Mouse (Mus musculus): ENCODE data around the gene Anapc7.
A peak's percentile ranks its signal among the peaks of the same experiment; 100 is the strongest.
"Not testable (repeated sequence)": the region's sequence is repeated elsewhere in the genome, so short reads cannot be mapped to it uniquely, and the experiment has no call there.

Anapc7 gene

GRCm38 (mm10) chr5:122452194-122452593, 30.7 kb downstream of the Anapc7 start:
- DNase-seq: no peak

DNA sequence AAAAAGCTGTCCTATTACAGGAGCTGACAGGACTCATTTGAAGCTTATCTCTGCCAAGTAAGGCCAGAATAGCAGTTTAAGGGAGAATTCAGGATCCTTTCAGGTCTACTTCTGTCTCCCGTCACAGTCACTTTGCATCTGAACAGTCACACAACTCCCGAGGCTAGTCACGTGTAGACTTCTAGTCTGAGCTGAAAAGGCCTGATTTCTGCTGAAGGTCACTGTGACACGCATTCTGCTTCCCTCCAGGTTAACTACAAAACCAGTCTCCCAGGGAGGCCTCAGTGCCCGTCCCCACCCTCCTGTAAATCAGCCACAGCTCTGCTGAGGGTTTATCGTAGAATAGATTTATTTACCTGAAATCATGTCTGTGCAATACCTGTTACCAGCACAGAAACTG, 31.7 kb downstream of the Anapc7 start:
- DNase-seq: peak; percentile 28

GRCm38 (mm10) chr5:122454442-122454841, 32.9 kb downstream of the Anapc7 start:
- no peak for DNase-seq

DNA sequence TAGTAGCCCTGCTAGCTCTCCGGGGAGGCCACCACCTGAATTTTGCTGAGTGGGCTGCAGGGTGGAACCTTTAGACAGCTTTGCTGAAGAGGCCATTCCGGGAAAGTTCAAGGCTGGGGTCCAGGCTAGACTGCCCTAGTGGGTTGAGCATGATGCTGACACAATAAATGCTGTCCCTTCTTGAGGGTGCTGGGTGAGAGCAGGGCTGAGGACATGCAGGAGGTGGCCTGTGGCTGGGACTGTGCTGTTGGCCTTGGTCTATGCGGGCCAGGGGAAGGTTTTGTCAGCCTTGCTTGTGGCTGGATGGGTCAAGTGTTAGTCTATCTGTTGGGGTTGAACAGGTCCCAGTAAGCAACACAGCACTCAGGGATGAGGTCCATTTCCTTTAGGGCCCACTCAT, 33.4 kb downstream of the Anapc7 start:
- DNase-seq: no peak

DNA sequence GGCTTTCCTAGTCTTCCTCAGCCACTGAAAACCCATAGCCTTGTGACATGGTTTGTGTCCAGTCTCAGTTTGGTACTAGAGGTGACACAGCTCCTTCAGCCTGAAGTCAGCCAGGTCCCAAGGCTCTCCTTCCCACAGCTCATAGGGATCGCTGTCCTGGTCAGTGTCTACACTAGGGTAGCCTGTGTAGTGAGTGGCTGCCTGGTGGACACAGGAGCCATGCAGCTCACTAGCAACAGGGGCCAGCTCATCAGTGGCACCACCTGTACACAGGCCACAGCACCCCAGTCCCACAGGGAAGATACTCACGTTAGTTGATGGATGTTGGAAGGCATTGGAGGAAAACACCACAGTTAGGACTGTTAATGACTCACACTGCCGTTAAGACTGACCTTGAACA, 34.1 kb downstream of the Anapc7 start:
- DNase-seq: no peak

GRCm38 (mm10) chr5:122457054-122457453, 35.6 kb downstream of the Anapc7 start:
- not testable (repeated sequence) for DNase-seq

GRCm38 (mm10) chr5:122458066-122458465, 36.6 kb downstream of the Anapc7 start:
- DNase-seq: no peak

GRCm38 (mm10) chr5:122459335-122459734, 37.8 kb downstream of the Anapc7 start:
- no peak for DNase-seq

DNA sequence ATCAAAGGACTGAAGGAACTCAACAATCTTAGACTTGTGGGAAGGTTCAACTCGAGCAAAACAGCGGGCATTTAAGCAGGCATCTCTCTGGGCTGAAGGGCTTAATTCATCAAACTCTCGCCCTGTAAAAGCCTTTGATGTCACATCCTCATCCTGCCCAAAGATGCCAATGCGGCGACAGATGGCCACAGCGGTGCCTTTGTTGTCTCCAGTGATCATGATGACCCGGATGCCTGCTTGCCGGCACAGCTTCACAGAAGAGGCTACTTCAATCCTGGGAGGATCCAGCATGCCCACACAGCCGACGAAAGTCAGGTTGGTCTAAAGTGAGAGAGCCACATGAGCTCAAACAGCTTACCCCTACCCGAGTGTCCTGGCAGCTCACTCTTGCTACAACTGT, 39.2 kb downstream of the Anapc7 start:
- peak; percentile 30 for DNase-seq

- DNase-seq: no peak
These were observed 39.9 kb downstream of the Anapc7 start for GRCm38 (mm10) chr5:122461431-122461830.

- no peak for DNase-seq
These were observed 50.2 kb downstream of the Anapc7 start for GRCm38 (mm10) chr5:122471658-122472057.

- DNase-seq: no peak
These were observed 53.3 kb downstream of the Anapc7 start for GRCm38 (mm10) chr5:122474643-122475363.

DNA sequence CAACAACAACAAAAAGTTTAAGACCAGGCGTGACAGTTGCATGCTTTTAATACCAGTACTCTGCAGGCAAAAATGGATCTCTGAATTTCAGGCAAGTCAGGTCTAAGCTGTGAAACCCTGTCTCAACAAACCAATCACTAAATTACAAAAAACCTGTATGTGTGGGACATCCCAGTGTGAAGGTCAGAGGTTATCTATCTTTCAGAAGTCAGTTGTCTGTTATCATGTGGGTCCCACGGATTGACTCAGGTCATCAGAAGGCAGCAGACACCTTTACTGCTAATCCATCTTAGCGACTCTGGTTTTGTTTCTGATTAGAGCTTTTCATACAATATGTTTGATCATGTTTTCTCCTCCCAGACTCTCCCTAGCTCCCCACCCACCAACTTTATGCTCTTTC, 54.6 kb downstream of the Anapc7 start:
- no peak for DNase-seq

DNA sequence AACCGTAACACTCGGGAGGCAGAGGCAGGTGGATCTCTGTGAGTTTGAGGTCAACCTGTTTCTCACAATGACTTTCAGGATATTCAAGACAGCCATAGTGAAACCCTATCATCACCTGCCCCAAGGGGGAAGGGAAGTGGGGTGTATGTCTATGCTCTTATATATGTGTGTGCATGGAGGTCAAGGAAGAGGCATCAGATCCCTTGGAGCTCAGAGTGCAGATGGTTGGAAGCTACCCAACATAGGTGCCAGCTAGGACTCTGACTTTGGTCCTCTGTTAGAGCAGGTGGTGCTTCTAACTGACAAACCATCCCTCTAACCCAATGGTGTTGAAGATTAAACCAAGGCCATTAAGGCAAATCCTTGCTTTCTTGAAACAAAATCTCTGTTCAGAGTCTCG, 56.0 kb downstream of the Anapc7 start:
- DNase-seq: no peak

DNA sequence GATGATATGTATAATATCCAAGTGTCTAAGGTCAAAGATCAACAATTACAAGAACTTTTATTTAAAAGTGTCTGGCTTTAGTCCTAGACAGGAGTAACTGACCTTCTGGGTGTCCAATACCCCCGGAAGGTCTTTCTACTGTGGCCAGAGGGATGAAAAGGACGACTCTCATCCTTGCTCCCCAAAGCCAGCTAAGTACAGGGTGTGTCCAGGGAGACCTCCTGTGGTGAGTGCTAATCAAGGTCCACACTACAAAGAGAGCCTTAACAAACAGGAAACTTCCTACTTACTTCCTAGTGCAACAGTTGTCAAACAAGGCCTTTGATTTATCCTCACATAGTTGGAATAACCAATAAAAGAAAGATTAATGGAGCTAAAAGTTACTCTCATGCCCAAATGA, 57.6 kb downstream of the Anapc7 start:
- DNase-seq: no peak

- DNase-seq: no peak
These were observed 60.4 kb downstream of the Anapc7 start for GRCm38 (mm10) chr5:122481844-122482243.

DNA sequence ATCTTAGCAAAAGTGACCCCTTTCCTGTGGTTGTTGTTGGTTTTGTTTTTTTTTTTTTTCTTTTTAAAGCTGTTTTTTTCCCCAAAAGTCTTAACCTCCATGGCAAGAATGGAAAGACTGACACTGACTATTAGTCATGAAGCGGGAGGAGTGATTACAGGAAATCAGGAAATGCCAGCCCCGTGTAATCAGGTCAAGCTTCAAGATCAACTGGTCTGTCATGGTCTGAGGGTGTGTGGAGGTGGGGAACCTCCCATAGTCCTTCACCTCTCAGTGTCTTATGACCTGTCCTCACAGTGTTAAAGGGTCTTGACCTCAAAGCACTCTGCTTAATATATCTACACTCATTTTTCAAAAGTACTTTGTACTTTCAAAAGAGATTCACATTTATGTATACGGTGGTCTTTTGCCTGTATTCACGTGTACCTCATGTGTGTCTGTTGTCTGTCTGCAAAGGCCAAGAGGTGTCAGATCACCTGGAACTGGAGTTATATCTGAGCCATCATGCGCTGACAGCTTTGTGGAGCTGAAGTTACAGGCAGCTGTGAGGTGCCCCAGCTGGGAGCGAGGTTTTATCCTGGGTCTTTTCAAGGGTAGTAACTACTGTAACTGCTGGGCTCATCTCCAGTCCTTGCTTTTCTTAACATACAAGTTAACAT, 61.4 kb downstream of the Anapc7 start:
- DNase-seq: no peak

GRCm38 (mm10) chr5:122486243-122486642, 64.8 kb downstream of the Anapc7 start:
- not testable (repeated sequence) for DNase-seq

DNA sequence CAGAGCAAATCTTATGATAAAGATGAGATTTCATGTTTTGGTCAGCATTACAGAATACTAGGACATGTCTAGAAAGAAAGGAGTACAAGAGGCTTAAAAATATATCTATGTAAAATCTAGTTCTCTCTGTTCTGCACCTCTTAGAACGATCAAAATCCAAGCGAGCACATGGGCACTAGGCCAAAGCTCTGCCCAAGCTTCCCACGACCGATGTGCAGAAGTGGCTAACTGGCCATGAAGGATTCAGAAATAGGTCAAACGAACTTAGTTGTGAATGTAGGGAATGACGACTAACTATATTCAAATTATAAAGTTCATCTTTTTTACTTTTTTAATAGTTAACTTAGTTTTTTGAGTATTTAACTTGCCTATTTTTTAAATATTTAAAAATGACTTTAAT, 66.3 kb downstream of the Anapc7 start:
- no peak for DNase-seq

DNA sequence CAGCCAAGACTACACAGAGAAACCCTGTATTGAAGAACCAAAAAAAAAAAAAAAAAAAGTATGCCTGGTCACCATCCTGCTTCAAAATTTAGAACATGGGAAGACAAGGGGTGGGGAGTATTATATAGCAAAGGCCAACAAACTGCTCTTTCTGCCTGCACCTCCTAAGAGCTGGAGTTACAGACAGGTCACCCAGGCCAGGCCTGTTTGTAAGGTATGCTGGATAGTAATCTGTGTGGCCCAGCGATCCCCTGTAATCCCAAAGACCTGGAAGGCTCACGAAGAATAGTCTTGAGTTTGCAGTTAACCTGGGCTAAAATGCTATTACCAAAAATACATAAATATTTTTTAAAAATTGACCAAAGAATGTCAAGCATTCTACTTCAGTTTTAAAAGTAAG, 68.7 kb downstream of the Anapc7 start:
- no peak for DNase-seq

GRCm38 (mm10) chr5:122491385-122491784, 69.9 kb downstream of the Anapc7 start:
- no peak for DNase-seq

DNA sequence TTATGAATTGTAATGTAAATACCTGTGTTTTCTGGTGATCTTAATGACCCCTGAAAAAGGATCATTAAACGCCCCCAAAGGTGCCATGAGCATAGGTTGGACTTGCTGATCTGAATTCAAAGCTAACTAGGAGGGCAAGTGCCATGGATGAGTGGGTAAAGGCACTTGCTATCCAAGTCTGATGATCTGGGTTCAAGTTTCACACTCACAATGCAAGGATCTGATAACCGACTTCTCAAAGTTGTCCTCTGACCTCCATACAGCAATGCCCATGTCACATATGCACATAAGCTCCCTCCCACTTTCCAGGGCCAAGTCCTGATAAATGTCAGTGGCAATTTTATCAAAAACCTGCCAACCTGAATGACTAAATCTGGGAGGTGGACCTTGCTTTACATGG, 71.5 kb downstream of the Anapc7 start:
- DNase-seq: no peak

DNA sequence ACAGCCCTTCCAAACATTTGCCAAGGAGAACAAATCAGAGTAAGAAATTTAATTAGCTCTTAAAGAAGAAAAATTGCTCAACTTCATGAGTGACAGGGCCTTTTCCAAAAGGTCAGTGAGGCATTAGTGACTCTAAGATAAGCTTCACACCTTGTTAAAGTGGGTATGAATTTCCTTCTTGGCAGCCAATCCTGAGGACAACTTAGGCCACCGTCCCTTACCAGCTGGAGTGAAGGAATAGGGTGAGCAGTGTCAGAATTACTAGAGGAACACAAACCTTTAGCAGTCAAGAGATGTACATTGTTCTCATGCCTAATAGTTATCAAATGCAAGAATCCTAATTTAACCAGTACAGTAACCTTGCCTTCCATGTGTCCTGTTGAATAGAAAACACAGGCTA, 73.0 kb downstream of the Anapc7 start:
- DNase-seq: no peak

Measured in retina, postnatal 1 day (tissue).